Mouse (Mus musculus) stomach, embryonic 14.5 days (tissue): Measurements from ENCODE around the gene Btbd11. TPM values are rescaled to one million over a fixed set of nuclear protein-coding genes. Genes with fewer than 3 reads are reported as not detected.

ENCODE experiments used
- ATAC-seq: fragments of 200-750 bp; cut with Nextera tagmentation; 2 replicates; pipeline ENCODE4 v1.8.0; 2017; ENCODE audit warnings: low read depth, moderate TSS enrichment; ENCODE audit not compliant: insufficient number of reproducible peaks, insufficient read depth, low FRiP score
- H3K27ac ChIP-seq: fragments of 300-500 bp; sonication (generic); 2 replicates; pipeline ENCODE4 v1.5.1; 2014; ENCODE audit warnings: mild to moderate bottlenecking, low read length, moderate library complexity, mixed read lengths
- H3K27me3 ChIP-seq: fragments of 300-500 bp; sonication (generic); 2 replicates; pipeline ENCODE4 v1.6.1; 2014; ENCODE audit warnings: low read length, control low read depth, mixed read lengths; ENCODE audit not compliant: control insufficient read depth, insufficient read depth
- H3K36me3 ChIP-seq: fragments of 300-500 bp; sonication (generic); 2 replicates; pipeline ENCODE4 v1.6.1; 2014; ENCODE audit warnings: mild to moderate bottlenecking, control low read depth, low read length, moderate library complexity, mixed read lengths; ENCODE audit not compliant: control insufficient read depth, insufficient read depth
- H3K4me1 ChIP-seq: fragments of 300-500 bp; sonication (generic); 2 replicates; pipeline ENCODE4 v1.6.1; 2014; ENCODE audit warnings: low read length, control low read depth, mixed read lengths; ENCODE audit not compliant: control insufficient read depth, insufficient read depth
- H3K4me2 ChIP-seq: fragments of 300-500 bp; sonication (generic); replicated peaks from 2 replicates; pipeline ENCODE4 v1.6.1; 2014; ENCODE audit warnings: low read depth, low read length, control low read depth
- H3K4me3 ChIP-seq: fragments of 300-500 bp; sonication (generic); 2 replicates; pipeline ENCODE4 v1.5.1; 2014; ENCODE audit warnings: low read depth, low read length, control low read depth
- H3K9ac ChIP-seq: fragments of 300-500 bp; sonication (generic); replicated peaks from 2 replicates; pipeline ENCODE4 v1.6.1; 2014; ENCODE audit warnings: low read depth, mild to moderate bottlenecking, control low read depth, low read length, moderate library complexity, mixed read lengths
- H3K9me3 ChIP-seq: fragments of 300-500 bp; sonication (generic); 2 replicates; pipeline ENCODE4 v1.6.1; 2016; ENCODE audit warnings: low read depth, low read length, control low read depth; ENCODE audit not compliant: control insufficient read depth
- WGBS: fragments of 180-500 bp; shearing (Covaris S2); extraction: QIAGEN DNeasy Blood & Tissue Kit; methylation state at CpG from one replicate; pipeline ENCODE4 v1.1.7; 2014; 5-methylcytosine and 5-hydroxymethylcytosine counted together
- polyA plus RNA-seq: library from polyadenylated mRNA; unstranded; fragments of >200 nt; fragmentation: Nextera tagmentation; extraction: Ambion mirVana; gene quantifications from 2 replicates; pipeline ENCODE4 v1.2.1, GENCODE M21; 2014

Gene Btbd11
- polyA plus RNA-seq, 1 experiment from 2014 or later: 2.4 TPM

GRCm38 (mm10) chr10:85590043-85590442 lies 203.4 kb downstream of the Btbd11 start:
- no peak overlapping the region for H3K4me2 ChIP-seq
- no peaks in the 10 kb centered on the region for H3K36me3 ChIP-seq
- 87% methylated on average over 2 of the region's 2 CpGs for WGBS
- H3K27me3 ChIP-seq: no peaks in the 10 kb centered on the region
- no peak for ATAC-seq
- no peak overlapping the region for H3K9ac ChIP-seq
- no peak overlapping the region for H3K27ac ChIP-seq
- no peaks in the 10 kb centered on the region for H3K9me3 ChIP-seq
- no peak overlapping the region for H3K4me3 ChIP-seq
- H3K4me1 ChIP-seq: no peaks in the 10 kb centered on the region

DNA sequence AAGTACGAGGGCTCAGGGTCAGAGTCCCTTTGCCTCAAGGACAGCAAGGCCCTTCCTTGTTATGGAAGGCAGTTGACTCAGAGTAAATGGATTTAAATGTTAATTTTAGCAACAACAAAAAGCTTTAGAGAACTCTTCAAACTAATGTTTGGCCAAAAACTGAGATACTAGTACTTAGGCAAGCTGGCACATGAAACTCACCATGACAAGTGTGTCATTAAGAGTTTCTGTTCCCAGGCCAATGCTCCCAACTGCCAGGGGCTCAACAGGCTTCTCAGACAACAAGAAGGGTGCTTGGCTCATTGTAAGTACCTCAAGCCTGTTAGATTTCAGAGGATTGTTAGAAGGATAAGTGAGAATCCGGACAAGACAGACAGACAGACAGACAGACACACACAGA lies 204.7 kb downstream of the Btbd11 start:
- Histone ChIP-seq H3K4me2 (no peak overlapping the region), H3K4me1 (no peaks in the 10 kb centered on the region), H3K9ac (no peak overlapping the region), H3K9me3 (no peaks in the 10 kb centered on the region), H3K27ac (no peak overlapping the region), H3K27me3 (no peaks in the 10 kb centered on the region), H3K4me3 (no peak overlapping the region), H3K36me3 (no peaks in the 10 kb centered on the region)
- WGBS: 84% methylated on average over 2 of the region's 2 CpGs
- no peak for ATAC-seq

DNA sequence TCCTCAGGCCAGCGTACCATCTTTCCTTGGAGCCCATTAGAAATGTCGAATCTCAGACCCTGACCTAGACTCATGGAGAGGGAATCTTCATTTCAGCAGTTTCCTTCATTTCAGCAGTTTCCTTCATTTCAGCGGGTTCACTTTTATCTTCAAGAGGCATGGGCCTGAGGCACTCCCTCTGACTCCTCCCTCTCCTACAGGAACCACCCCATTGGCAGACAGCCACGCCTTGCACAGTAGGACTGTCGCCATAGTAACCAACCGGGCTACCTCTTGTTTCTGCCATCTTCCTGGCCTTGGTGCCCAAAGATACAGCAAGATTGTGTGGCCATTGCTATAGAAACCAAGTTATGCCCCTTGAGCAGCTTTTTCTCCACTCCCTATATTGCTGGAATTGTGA lies 205.4 kb downstream of the Btbd11 start:
- H3K4me1 ChIP-seq: no peaks in the 10 kb centered on the region
- H3K36me3 ChIP-seq: no peaks in the 10 kb centered on the region
- WGBS: 44% methylated on average over 6 of the region's 6 CpGs
- H3K9me3 ChIP-seq: no peaks in the 10 kb centered on the region
- no peak overlapping the region for H3K9ac ChIP-seq
- H3K27me3 ChIP-seq: no peaks in the 10 kb centered on the region
- H3K4me2 ChIP-seq: no peak overlapping the region
- no peak overlapping the region for H3K27ac ChIP-seq
- ATAC-seq: 0 out of 2 replicates have a peak, but pooled peaks have one; percentile 61
- no peak overlapping the region for H3K4me3 ChIP-seq

DNA sequence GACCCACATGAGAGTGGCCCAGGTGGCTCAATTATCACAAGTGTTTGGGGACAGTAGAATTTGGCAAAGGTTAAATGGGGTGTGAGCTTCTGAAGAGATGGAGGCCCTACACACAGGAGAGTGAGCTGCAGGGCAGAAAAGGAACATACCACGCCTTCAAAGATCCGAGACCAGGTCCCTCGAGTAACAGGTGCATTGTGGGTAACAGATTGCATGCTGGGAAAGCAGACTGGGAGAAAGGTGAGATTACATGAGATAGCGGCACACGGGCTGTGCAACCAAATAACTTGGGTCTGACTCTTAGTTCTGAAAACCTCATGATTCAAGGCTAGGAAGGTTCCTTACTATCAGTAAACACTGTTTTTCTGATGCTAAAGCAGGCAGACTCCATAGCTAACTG lies 209.7 kb downstream of the Btbd11 start:
- Histone ChIP-seq H3K4me2 (no peak overlapping the region), H3K9me3 (no peaks in the 10 kb centered on the region), H3K4me1 (peaks cover 5% of the 10 kb centered on the region; the same call in 1 of the 2 replicates), H3K9ac (no peak overlapping the region), H3K4me3 (no peak overlapping the region), H3K27ac (no peak overlapping the region), H3K27me3 (no peaks in the 10 kb centered on the region), H3K36me3 (no peaks in the 10 kb centered on the region)
- ATAC-seq: no peak
- WGBS: 91% methylated on average over 5 of the region's 5 CpGs

GRCm38 (mm10) chr10:85598093-85598599 lies 211.5 kb downstream of the Btbd11 start:
- Histone ChIP-seq H3K9ac (0 out of 2 replicates have a peak overlapping the region, but pooled peaks have one; percentile 30), H3K4me3 (peak overlapping the region; percentile 41), H3K36me3 (no peaks in the 10 kb centered on the region), H3K4me2 (peak overlapping the region; percentile 85), H3K27ac (no peak overlapping the region), H3K9me3 (no peaks in the 10 kb centered on the region), H3K4me1 (peaks cover 5% of the 10 kb centered on the region; the same call in 1 of the 2 replicates), H3K27me3 (no peaks in the 10 kb centered on the region)
- ATAC-seq: peak; percentile 40
- 37% methylated on average over 9 of the region's 9 CpGs for WGBS

- under 1% methylated on average over 37 of the region's 41 CpGs for WGBS
- Histone ChIP-seq H3K4me3 (peak overlapping the region; percentile 41), H3K4me1 (peaks cover 5% of the 10 kb centered on the region; the same call in 1 of the 2 replicates), H3K36me3 (no peaks in the 10 kb centered on the region), H3K9ac (peak overlapping the region; percentile 30; the same call in 1 of the 2 replicates), H3K9me3 (no peaks in the 10 kb centered on the region), H3K4me2 (peak overlapping the region; percentile 85), H3K27ac (no peak overlapping the region), H3K27me3 (no peaks in the 10 kb centered on the region)
- peak; percentile 66 for ATAC-seq
Observed at GRCm38 (mm10) chr10:85598603-85599542, 212.3 kb downstream of the Btbd11 start.

DNA sequence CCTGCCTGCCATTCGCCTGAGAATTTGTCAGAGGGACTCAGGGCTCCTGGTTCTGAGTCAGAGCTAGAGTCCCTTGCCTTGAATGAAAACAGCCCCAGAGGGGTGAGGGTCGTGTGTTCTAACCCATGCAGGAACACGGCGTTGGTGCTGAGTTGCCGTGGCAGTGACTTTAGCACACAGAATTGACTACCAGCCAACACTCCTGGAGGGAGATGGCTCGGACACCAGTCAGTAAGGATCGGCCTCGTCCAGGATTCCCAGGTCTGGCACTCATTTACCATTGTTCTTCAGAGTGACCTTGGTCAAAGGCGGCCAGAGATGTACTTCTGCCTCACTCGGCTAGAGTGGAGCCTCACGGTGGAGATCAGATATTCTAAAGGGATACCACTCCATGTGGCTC lies 215.9 kb downstream of the Btbd11 start:
- no peak overlapping the region for H3K4me2 ChIP-seq
- H3K4me1 ChIP-seq: peaks cover 5% of the 10 kb centered on the region; the same call in 1 of the 2 replicates
- no peak overlapping the region for H3K4me3 ChIP-seq
- WGBS: 83% methylated on average over 11 of the region's 11 CpGs
- H3K36me3 ChIP-seq: no peaks in the 10 kb centered on the region
- H3K9me3 ChIP-seq: no peaks in the 10 kb centered on the region
- no peak for ATAC-seq
- H3K27me3 ChIP-seq: no peaks in the 10 kb centered on the region
- H3K9ac ChIP-seq: no peak overlapping the region
- H3K27ac ChIP-seq: no peak overlapping the region

DNA sequence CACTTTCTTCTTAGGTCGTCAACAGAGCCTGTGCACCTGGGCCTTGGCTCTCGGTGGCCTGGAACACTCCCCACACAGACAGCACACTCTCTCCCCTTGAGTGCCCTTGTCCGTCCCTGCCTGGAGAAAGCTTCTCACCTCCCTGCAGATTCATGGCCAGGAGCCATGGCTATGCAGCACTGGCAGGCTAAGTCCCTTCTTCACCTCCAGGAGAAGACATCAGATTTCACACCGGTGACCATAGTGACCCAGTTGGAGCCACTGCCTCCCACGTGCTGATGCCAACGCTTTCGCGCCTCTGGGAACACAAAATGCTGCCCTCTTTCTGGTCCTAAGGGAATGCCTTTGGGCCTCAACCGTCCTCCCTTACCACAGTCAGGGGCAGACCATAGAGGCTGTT lies 217.9 kb downstream of the Btbd11 start:
- H3K4me1 ChIP-seq: no peaks in the 10 kb centered on the region
- H3K4me3 ChIP-seq: no peak overlapping the region
- H3K9me3 ChIP-seq: no peaks in the 10 kb centered on the region
- no peaks in the 10 kb centered on the region for H3K36me3 ChIP-seq
- H3K27ac ChIP-seq: no peak overlapping the region
- H3K4me2 ChIP-seq: no peak overlapping the region
- no peak for ATAC-seq
- H3K27me3 ChIP-seq: no peaks in the 10 kb centered on the region
- 76% methylated on average over 9 of the region's 9 CpGs for WGBS
- H3K9ac ChIP-seq: no peak overlapping the region
